Mouse (Mus musculus) midbrain, embryonic 12.5 days (tissue): ENCODE measurements around the gene Tmc7. TPM values are rescaled to one million over a fixed set of nuclear protein-coding genes. Genes with fewer than 3 reads are reported as not detected.

ENCODE experiments used
- ATAC-seq: fragments of 200-750 bp; cut with Nextera tagmentation; 2 replicates; pipeline ENCODE4 v1.8.0; 2017; ENCODE audit warnings: low read depth, moderate TSS enrichment, moderate library complexity; ENCODE audit not compliant: low FRiP score
- H3K27ac ChIP-seq: fragments of 300-500 bp; sonication (generic); replicated peaks from 2 replicates; pipeline ENCODE4 v1.5.1; 2016; ENCODE audit warnings: mild to moderate bottlenecking
- H3K27me3 ChIP-seq: fragments of 300-500 bp; sonication (generic); 2 replicates; pipeline ENCODE4 v1.6.1; 2016; ENCODE audit warnings: mild to moderate bottlenecking
- H3K36me3 ChIP-seq: fragments of 300-500 bp; sonication (generic); 2 replicates; pipeline ENCODE4 v1.6.1; 2016
- H3K4me1 ChIP-seq: fragments of 300-500 bp; sonication (generic); 2 replicates; pipeline ENCODE4 v1.6.1; 2016
- H3K4me2 ChIP-seq: fragments of 300-500 bp; sonication (generic); replicated peaks from 2 replicates; pipeline ENCODE4 v1.6.1; 2016; ENCODE audit warnings: mild to moderate bottlenecking, moderate library complexity
- H3K4me3 ChIP-seq: fragments of 300-500 bp; sonication (generic); 2 replicates; pipeline ENCODE4 v1.5.1; 2016; ENCODE audit warnings: mild to moderate bottlenecking
- H3K9ac ChIP-seq: fragments of 300-500 bp; sonication (generic); replicated peaks from 2 replicates; pipeline ENCODE4 v1.6.1; 2016; ENCODE audit warnings: mild to moderate bottlenecking, moderate library complexity
- H3K9me3 ChIP-seq: fragments of 300-500 bp; sonication (generic); 2 replicates; pipeline ENCODE4 v1.6.1; 2016; ENCODE audit warnings: mild to moderate bottlenecking
- WGBS: fragments of 180-500 bp; shearing (Covaris S2); methylation state at CpG from one replicate; pipeline ENCODE4 v1.1.7; 2016; 5-methylcytosine and 5-hydroxymethylcytosine counted together
- polyA plus RNA-seq: library from polyadenylated mRNA; unstranded; fragments of >200 nt; fragmentation: Nextera tagmentation; extraction: Ambion mirVana; gene quantifications from 2 replicates; pipeline ENCODE4 v1.2.1, GENCODE M21; 2016

Tmc7 gene
- polyA plus RNA-seq, 1 experiment from 2014 or later: 10.4 TPM

DNA sequence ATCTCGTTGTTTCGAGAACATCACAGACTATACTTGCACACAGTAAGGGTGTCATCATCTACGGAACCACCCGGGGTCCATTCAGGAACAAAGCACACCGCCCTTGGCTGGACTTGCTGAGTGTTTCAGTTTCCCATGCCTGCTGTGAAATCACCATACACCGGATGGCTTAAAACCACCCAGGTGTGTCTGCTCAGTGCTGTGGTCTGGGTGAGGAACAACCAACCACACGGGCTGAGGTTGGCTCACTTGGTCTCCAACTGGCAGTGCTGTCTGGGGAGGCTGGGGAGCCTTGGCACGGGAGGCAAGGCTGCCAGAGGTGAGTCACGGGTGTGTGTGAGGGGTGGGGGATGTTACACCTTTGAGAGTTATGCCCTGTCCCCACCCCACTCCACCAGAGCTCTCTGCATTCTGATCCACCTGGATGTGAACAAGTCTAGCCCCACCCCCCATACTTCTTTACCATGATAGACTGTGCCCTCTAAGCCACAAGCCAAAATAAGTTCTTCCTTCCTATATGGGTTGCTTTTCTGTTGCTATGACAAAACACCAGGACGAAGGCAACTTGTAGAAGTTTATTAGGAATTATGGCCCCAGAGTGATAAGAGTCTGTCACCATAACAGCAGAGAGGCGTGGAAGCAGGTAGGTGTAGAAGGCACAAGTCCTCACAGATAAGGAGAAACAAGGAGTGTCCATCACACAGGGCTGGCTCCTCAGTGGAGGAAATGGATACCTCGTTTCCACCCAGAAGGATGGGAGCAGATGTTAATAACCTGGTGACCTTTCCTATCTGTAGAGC is 85.4 kb downstream of the Tmc7 start:
- ATAC-seq: no peak
- 85% methylated on average over 12 of the region's 12 CpGs for WGBS
- no peaks in the 10 kb centered on the region for H3K4me1 ChIP-seq

DNA sequence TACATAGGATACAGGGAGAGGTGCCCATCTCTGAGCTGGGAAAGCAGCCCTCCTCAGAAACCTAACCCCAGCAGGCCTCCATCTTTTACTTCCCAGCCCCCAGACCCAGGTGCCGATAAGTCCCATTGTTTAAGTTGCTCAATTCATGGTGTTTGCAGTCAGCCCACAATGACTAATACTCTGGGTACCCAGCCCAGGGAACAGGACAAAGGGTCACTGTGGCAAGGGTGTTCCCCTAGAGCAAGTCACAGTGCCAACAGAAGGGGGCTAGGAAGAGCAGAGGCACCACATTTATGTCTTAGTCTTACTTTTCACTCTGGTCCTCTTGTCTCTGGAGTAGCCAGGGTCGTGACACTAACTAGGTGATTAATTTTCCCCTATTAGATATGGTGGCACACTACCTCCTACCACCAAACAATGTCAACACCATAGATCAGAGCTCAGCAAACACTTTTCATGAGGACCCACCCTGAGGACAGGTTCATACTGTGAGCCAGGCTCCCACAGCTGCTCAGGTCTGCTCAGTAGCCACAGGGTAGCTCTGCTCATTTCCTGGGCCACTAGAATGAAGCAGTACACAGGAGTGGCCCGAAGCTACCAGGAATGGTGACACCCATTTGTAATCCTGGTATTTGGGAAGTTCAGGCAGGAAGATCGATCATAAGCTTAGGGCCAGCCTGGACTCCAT is 89.5 kb downstream of the Tmc7 start:
- Histone ChIP-seq H3K4me1 (peaks cover 17% of the 10 kb centered on the region), H3K4me3 (no peak overlapping the region), H3K27me3 (peaks cover 40% of the 10 kb centered on the region), H3K9me3 (0 out of 2 replicates have a peak, but pooled peaks cover 5% of the 10 kb centered on the region), H3K36me3 (no peaks in the 10 kb centered on the region), H3K27ac (no peak overlapping the region), H3K4me2 (no peak overlapping the region), H3K9ac (no peak overlapping the region)
- ATAC-seq: no peak
- WGBS: 80% methylated on average over 4 of the region's 4 CpGs

More for the DNA sequence above, 85.4 kb downstream of the Tmc7 start:
- no peaks in the 10 kb centered on the region for H3K36me3 ChIP-seq
- no peak overlapping the region for H3K4me2 ChIP-seq
- H3K4me3 ChIP-seq: no peak overlapping the region
- H3K27ac ChIP-seq: no peak overlapping the region
- 0 out of 2 replicates have a peak, but pooled peaks cover 5% of the 10 kb centered on the region for H3K9me3 ChIP-seq
- peaks cover 7% of the 10 kb centered on the region; the same call in 1 of the 2 replicates for H3K27me3 ChIP-seq
- no peak overlapping the region for H3K9ac ChIP-seq

DNA sequence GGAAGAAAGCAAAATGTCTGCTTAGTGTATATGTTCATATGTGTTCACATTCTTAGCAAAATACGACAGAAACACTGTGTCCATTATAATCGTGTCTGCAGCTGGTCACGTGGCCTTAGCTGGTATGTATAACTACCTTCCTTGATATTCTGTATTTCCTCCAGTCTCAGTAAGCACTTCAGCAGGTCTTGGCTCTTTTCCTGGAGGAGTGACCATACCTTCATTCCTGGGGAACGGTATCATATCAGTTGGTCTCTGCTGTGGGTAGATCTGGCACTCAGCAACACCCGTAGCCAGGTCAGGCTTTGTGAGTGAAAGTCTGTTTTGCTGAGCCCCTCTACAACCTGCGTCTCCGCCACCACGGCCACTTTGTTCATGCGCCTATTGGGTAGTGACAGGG is 90.6 kb downstream of the Tmc7 start:
- no peak overlapping the region for H3K4me3 ChIP-seq
- no peaks in the 10 kb centered on the region for H3K36me3 ChIP-seq
- H3K27ac ChIP-seq: no peak overlapping the region
- peaks cover 51% of the 10 kb centered on the region for H3K27me3 ChIP-seq
- H3K9ac ChIP-seq: no peak overlapping the region
- ATAC-seq: no peak
- WGBS: 94% methylated on average over 9 of the region's 9 CpGs
- H3K4me1 ChIP-seq: peaks cover 19% of the 10 kb centered on the region
- no peak overlapping the region for H3K4me2 ChIP-seq
- H3K9me3 ChIP-seq: 0 out of 2 replicates have a peak, but pooled peaks cover 5% of the 10 kb centered on the region

DNA sequence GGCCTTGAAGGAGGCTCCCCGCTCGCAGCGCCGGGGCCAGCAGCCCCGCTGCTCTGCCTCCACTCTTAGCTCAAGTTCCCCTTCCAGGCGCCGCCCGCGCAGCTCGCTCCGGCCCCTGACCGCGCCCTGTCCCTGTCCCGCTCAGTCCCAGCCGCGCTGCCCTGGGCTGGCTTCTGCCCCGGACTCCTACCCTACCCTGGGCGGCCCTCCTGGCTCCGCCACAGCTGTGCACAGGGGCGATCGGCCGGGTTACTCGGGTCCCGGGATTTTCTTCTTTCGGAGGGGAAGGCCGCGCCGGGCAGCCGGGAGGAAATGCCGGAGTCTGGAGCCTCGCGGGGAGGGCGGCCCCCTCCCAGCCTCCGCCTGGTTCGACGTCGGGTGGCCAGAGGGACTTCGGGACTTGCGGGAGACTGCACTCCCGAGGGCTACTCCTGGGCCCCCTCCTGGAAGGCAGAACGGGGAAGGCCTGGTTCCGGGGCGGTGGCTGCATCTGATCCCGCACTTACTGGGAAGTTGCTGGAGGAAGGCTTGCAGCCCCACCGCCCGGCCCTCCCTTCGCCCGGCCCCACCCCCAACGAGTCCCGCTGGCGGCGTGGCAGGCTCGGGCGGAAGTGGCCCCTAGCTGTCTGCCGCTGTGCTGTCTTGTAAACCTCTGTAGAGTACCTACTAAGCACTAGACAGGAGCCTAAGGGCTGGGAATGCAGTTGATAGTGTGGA is 92.9 kb downstream of the Tmc7 start, which contains the start of gene Itpripl2:
Gene Itpripl2, minus strand, starts transcription at position 545 of the 717 bp plus-strand sequence.
- Histone ChIP-seq H3K27ac (no peak within 1 kb of the TSS), H3K36me3 (no peaks in the 10 kb centered on the region), H3K27me3 (peaks cover 64% of the 10 kb centered on the region), H3K4me2 (peak within 1 kb of the TSS; percentile 74), H3K9ac (peak within 1 kb of the TSS; percentile 61), H3K4me1 (peaks cover 24% of the 10 kb centered on the region), H3K4me3 (peak within 1 kb of the TSS; percentile 60), H3K9me3 (no peaks in the 10 kb centered on the region)
- peak; percentile 88 for ATAC-seq
- under 1% methylated on average over 55 of the region's 55 CpGs for WGBS

DNA sequence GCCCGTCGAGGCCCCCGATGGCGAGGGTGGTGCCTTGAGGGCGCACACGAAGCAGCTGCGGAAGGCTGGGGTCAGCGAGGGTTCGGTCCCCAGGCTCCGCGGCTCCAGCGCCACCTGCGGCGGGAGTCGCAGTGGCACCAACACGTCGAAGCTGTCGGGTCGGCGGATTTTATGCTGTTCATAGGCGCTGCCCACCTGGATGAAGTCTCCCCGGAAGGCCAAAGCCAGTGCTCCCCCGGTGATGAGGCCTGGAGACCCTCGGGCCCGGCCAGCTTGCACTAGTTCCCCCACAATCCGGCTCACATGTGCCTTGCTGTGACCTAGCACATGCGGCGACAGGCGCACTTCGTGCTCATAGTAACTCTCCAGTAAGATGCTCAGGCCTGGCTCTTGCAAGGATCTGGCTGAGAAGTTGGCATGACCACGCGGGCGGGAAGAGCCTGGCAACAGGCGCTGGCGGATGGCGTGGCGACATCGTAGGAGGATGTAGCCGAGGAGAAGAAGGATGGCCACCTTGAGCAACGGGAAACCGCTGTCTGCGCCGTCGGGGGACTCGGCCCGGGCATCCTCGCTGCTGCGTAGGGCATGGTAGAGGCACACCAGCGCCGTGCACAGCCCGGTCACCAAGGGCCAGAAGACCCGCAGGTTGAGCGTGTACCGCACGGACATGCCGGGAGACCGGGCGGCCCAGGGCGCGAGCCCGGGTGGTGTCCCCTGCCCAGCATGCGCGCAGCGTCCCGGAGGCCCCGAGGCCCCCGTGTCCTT is 93.7 kb downstream of the Tmc7 start:
- peaks cover 64% of the 10 kb centered on the region for H3K27me3 ChIP-seq
- H3K9ac ChIP-seq: peak overlapping the region; percentile 61
- 3% methylated on average over 67 of the region's 67 CpGs for WGBS
- no peak; the same call in 1 of the 2 replicates for ATAC-seq
- no peak overlapping the region for H3K27ac ChIP-seq
- H3K9me3 ChIP-seq: no peaks in the 10 kb centered on the region
- H3K4me1 ChIP-seq: peaks cover 24% of the 10 kb centered on the region
- peak overlapping the region; percentile 74 for H3K4me2 ChIP-seq
- peak overlapping the region; percentile 60 for H3K4me3 ChIP-seq
- H3K36me3 ChIP-seq: no peaks in the 10 kb centered on the region

DNA sequence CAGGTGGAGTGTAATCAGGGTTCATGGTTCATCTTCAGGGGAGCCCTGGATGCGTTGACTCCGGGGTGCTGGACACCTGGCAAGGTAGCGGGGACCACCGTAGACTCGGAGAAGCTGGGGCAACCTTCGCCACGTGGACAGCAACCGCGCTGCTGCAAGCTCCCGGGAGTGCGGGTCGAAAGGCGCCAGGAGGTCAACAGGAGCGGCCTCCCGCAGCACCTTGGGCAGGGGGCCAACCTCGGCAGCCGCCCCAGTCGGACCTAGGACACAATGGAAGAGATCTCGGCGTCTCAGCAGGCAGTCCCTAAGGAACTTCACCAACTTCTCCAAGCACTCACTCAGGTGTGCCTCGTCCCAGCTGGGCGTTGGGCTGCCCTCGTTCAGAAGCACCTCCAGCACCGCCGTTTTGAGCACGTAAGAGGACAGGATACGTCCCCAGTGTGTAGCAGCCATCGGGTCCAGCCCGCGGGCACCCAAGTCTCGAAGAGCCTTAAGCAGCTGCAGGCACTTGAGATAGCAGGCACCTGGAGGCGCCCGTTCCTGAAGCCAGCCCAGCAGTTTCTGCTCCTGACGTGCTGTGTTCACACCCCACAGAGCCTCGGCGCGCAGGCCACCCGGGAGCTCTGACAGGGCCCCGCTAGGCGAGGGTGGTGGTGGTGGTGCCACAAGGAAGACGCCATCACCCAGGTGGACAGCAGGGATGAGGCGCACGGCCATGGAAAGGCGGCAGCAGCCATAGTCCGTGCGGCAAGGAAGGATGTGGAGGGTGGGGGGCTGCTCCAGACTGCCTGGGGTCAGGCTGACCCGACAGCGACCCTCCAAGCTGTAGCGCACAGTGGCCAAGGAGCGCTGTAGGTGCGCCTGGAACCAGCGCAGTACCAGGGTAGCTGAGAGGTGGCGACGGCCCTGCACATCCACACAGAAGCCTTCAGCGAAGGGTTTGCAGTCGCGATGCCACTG is 94.5 kb downstream of the Tmc7 start:
- Histone ChIP-seq H3K9me3 (no peaks in the 10 kb centered on the region), H3K27me3 (peaks cover 60% of the 10 kb centered on the region), H3K36me3 (no peaks in the 10 kb centered on the region), H3K4me2 (peak overlapping the region; percentile 74), H3K9ac (no peak overlapping the region), H3K4me1 (peaks cover 24% of the 10 kb centered on the region), H3K4me3 (peak overlapping the region; percentile 60; the same call in 1 of the 2 replicates), H3K27ac (no peak overlapping the region)
- no peak for ATAC-seq
- WGBS: 13% methylated on average over 55 of the region's 57 CpGs

DNA sequence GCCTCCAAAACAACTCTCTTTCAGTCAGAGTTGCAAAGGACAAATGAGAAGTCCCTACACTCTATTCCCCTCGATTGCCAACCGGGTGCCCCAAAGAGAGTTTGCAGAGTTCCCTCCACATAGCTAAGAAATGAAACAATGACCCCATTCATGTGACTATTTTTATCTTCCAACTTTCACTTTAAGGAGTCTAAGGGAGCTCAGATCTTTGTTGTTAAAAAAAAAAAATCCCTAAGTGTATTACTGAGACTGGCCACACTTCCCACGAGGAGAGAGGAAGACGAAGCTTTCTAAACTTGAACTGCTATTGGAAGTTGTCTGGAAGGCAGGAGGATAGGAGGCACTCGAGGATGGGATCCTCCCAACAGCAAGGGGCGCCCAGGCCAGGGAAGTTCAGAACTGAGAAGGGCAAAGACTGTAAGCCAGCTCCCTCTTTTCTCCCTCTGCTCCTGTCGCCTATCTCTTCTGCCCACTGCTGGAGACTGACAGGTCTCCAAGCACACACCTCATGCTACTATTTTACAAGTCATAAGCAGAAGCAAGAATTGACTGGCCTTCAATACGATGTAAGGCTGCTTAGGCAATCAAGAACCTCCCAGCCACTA is 96.4 kb downstream of the Tmc7 start:
- Histone ChIP-seq H3K4me3 (no peak overlapping the region), H3K27me3 (peaks cover 55% of the 10 kb centered on the region), H3K4me2 (no peak overlapping the region), H3K9ac (no peak overlapping the region), H3K27ac (no peak overlapping the region), H3K4me1 (peaks cover 24% of the 10 kb centered on the region), H3K9me3 (no peaks in the 10 kb centered on the region), H3K36me3 (no peaks in the 10 kb centered on the region)
- 26% methylated on average over 8 of the region's 8 CpGs for WGBS
- no peak for ATAC-seq

DNA sequence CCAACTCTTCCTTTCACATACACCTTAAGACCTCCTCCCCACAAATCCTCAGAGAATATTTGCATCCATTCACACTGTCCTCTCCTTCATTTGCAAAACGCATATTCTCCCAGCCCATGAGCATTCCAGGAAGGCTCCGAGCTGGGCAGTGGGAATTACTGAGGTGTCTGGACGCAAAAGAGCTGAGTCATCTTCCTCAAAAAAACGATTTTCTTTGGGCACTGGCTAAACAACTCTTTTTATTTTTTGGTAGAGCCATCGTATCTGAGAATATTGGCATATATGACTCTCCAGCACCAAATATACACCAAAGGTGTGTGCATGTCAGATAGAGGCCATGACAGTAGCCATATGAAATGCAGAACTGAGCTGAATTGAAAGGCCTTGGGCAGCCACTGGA is 97.6 kb downstream of the Tmc7 start:
- ATAC-seq: no peak
- Histone ChIP-seq H3K4me3 (no peak overlapping the region), H3K9me3 (no peaks in the 10 kb centered on the region), H3K36me3 (no peaks in the 10 kb centered on the region), H3K4me2 (no peak overlapping the region), H3K4me1 (peaks cover 24% of the 10 kb centered on the region), H3K9ac (no peak overlapping the region), H3K27ac (no peak overlapping the region), H3K27me3 (peaks cover 42% of the 10 kb centered on the region)
- 62% methylated on average over 5 of the region's 5 CpGs for WGBS
